Mouse (Mus musculus) skeletal muscle tissue, adult 2 months (tissue): ENCODE data around the gene Gstp2.

ENCODE experiments used
- DNase-seq: peaks from one replicate; pipeline ENCODE4 v3.0.0-alpha.2; 2012; ENCODE audit warnings: low read depth, low spot score

Gstp2 gene

DNA sequence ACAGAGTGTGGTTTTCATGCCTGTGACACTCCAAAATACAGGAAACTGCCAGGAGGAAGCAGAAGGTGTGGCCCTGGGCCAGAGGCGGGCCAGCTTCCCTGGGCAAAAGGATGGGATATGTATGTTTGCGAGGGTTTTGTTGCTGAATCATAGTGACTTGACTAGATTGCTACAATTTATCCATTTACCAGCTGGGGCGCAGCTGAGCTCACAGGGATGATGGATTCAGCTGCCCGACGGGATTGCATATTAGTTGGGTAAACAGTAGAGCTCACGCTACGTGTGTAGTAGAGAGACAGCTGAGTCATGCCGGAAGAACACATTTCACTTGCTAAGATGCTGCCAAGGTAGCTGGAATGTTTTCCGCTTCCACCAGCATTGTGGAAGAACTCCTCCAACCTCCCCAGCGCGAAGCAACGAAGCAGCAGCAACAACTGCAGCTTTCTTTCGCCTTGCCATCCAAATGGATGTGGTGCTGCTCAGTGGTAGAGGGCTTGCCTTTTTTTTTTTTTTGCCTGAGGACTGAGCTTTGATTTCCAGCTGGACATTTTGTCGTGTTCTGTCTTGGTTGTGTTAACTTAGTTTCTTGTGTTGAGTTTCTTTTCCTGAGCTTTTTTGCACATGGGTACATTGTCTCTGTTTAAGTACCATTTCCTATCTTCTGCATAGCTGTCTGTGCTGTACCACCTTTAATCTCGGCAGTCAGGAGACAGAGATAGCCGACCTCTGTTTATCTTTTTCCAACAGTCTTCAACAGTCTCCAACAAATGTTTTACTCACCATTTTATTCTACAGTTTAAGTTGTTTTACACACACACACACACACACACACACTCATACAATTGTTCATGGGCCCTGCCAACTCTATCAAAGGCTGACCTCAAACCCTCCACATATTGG, at the start of gene Gstp2:
Gstp2 (minus strand) TSS at position 58 of the 900 bp plus-strand sequence.
- peak; percentile 90 for DNase-seq

DNA sequence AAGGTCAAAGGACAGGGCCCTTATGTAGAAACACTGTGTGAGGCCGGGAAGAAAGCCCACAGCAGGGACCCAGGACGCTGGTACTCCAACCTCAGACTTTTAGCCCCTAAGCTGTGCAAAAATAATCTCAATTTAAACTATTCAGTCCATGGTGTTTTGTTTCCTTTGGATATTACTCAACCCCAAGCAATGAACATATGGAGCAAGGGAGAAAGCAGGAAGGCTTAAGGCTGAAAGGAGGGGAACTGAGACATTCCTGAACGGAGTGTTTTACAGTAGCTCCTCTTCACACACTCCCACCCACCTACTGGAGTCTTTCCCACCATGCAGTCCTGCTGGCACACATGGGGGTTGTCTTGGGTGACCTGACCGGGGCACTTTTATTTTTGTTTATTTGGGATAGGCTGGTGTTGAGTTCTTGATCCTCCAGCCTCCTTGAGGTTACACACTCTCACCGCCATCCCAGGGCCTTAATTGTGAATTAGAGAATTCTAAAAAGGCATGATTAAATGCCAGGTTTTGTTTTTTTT, 49.0 kb upstream of the Gstp2 start:
- no peak for DNase-seq

DNA sequence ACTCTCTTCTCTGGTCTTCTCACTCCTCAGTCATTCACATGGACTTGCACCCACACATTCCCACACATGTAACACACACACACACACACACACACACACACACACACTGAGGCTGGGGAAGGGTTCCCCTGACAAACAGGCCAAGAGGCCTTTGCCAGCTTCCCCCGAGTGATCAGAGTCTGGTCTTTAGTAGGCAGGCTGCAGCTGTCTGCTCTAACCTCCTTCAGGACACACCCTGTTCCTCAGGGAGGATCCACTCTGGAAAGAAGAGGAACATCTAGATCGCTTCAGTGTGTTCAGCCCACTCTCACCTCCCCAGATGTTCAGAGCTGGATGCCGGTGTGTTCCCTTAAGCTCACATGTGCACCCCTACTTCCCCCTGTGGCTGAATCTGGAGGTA, 48.5 kb upstream of the Gstp2 start:
- no peak for DNase-seq

DNA sequence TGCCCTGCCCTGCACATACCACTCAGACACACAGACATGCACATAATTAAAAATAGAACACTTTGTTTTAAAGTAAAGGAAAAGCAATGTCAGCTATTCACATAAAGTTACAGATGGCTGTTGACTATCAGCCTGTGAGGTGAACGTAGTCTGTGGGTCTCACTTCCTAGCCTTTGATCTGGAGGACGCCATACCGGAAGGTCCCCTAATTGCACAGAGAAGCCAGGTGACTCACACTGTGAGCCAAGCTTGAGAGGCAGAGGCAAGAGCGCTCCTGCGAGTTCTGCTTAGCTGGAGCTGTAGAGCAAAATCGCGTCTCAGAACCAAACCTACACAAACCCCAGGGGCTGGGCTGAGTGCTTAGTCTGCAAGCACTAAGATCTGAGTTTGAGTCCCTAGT, 47.9 kb upstream of the Gstp2 start:
- DNase-seq: no peak

DNA sequence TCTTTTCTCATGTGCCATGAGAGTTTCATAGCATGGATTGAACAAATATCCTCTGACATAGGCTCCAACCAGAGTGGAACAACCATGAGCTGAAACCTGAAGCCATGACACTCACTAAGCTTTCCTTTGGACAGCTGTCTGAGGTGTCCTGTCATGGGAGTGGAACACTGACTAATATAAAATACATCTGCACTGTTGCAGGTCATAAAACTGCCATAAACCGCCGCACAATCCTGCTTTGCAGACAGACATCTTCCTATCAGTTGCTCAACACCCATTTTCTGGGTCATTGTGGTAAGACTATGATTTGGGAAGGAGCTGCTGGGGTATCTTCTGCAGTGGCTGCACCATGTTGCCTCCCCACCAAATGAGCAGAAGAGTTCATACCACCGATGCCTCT, 46.9 kb upstream of the Gstp2 start:
- no peak for DNase-seq

DNA sequence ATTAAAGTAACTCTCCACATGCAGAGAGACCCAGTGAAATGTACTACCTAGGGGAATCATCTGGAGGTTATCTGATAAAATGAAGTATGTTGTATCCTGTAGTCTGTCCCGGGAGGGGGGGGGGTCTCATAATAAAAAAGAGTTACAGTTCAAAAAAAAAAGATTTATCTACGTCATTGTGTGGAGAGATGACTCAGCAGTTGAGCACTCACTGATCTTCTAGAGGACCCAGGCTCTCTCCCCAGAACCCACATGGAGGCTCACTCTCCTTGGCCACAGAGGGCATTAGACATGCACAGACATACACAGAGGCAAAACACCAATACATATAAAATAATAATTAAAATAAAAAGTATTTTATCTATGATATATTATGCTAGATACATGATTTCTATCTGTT, 45.6 kb upstream of the Gstp2 start:
- DNase-seq: no peak

DNA sequence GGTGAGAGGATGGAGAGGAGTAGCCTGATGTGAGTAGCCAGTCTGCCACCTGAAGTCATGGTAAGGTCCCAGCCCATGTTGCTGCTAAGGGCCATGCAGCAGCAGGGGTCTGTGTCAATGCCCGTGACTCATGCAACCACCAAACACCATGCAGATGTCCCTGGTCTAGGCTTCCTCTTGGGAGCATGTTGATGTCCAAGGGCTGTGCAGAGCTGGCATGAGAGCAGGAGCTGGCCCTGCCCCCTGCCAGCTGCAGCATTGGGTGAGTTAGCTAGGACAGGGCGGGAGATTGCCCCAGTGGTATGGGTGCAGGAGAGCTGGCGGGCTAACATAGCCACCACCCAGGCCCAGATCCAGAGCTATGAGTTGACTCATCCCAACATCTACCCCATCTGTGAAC, 44.6 kb upstream of the Gstp2 start:
- no peak for DNase-seq

DNA sequence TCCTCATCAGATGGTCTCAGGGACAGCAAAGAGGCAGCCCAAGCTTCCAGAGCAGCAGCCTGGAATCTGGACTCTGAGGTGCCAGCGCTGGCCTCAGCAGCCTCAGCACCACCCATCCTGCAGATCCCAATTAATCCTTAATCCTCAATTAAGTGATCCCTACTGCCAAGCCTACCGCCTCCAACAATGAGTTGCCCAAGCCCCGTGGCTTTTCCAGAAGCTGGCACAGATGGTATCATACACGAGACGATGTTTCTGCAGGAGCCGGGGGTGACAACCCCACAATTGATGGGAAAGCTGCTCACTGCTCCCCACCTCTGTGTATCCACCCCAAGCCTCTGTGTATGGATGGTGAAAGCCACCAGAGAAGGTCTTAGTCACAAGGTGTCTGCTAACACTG, 43.3 kb upstream of the Gstp2 start:
- DNase-seq: no peak

DNA sequence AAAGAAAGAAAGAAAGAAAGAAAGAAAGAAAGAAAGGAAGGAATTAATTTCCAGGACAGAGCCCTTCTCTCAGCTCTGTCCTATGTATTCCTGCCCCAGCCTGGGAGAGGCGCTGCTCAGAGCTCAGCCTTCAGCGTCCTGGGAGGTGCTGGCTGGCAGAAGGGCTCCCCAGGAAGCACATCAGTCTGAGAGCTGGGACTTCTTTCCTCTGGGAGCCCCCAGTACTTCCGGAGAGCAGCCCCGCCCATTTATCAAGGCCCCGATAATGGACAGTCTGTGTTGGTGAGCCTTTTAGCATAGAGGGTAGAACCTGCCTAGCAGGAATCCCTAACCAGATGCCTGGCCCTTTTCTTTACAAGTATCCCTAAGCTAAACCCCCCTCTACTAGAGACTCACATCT, 42.3 kb upstream of the Gstp2 start:
- no peak for DNase-seq

DNA sequence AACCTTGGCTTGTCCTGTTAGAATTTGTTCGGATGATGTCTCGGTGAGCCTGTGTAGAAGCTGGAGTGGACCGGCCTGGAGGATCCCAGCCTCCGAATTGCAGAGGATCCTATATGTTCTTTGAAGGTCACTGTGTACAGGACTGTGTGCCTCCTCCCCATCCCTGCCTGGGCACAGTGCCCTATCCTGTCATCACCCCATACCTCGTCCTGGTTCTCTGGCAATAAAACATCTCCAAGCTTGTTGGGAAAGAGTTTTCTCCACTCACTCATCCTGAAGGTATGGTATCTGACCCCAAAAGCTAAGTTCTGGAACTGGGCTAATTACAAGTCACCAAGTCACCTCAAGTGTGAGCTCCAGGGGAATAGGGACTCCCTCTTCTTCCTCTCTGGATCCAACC, 41.3 kb upstream of the Gstp2 start:
- DNase-seq: no peak

DNA sequence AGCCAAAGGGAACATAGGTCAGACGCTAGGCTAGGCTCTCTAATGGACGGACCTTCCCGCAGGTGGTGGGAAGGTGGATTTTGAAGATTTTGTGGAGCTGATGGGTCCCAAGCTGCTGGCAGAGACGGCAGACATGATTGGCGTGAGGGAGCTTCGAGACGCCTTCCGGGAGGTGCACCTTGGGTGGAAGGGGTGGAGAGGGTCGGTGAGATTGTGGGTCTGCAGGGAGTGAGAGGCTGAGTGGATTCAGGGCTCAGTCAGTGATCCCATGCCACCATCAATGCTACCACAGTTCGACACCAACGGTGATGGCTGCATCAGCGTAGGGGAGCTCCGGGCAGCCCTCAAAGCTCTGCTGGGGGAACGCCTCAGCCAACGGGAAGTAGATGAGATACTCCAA, 40.3 kb upstream of the Gstp2 start:
- DNase-seq: no peak

DNA sequence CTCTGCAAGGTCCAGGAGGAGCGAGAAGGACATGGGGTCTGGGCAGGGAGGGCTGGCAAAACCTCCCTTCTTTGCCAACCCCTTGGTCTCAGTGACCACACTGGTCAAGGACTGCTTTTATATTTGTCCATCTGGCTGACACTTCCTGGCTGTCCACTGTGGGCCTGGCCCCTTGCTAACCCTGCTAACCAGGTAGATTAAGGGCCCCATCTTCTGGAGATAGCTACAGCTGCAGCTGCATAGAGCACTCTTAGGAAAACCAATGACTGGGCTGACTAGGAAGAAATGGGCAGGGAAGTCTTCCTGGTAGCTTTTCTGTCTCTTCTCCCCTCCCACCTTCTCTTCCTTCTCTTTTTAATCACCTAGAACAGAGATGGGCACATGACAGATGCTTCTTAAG, 39.2 kb upstream of the Gstp2 start:
- DNase-seq: no peak

DNA sequence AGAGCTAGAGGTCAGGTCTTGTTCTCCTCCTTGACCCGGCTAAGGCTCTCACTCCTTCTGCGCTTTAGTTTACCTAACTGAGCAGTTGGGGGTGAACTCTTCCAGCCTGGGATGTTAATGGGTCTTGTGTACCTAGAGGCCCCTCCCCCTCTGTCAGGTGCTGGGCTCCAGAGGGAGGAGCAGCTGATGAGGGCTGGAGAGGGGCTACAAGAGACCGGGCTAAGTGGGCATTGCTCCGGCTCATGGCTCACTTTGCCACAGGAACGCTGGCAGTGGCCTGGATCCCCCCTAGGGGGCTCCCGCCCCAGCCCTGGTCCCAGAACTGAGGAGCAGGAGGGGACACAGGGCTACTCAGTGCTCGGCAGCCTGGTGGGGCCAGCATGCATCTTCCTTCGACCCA, 38.0 kb upstream of the Gstp2 start:
- DNase-seq: no peak

DNA sequence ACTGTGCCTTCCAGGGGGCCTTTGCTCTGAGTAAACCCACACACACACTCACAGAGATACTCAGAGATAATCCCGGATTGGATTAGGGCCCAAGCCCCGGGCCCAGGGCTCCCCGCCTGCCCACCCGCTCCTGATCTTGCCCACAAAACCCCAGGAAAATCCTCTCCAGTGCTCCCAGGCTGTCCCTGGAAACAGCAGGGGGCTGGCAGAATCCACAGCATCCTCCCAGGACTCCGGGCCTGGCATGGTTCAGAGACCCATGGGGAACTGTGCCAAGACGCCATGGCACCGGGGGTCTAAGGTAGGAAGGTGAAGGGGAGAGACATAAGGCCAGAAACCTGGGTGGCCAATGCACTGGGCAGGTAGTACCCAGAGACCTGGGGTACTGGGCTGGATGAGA, 37.5 kb upstream of the Gstp2 start:
- no peak for DNase-seq

DNA sequence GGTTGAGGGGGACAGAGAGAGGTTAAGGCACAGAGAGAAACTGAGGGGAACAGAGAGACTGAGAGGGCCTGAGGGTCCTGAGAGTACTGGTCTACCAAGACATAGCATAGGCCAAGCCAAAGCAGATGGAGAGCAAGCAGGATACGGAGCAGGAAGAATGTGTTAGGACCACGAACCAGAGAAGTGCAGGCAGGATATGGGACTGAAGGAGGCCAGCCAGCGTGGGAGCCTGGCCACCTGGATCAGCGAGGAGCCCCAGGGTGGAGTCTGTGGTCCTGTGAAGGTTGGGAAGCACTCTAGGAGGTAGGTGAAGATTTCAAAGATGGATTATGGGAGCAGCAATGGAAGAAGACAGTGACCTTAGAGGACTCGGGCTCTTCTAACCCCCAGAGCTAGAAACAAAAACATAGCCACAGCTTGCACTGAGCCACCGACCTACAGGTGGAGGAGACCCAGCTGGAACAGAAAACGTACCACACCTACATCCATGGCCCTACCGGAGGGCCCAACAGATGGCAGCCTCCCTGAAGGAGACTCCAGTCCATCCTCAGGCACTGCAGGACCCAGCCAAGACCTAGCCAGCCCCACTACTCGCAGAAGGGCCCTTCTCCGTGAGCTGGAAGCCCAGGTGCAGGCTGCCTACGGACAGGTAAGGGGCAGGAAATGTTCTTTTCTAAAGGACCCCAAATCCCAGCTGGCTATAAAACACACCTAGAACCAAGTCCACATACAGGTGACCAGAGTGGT, 36.6 kb upstream of the Gstp2 start:
- no peak for DNase-seq

DNA sequence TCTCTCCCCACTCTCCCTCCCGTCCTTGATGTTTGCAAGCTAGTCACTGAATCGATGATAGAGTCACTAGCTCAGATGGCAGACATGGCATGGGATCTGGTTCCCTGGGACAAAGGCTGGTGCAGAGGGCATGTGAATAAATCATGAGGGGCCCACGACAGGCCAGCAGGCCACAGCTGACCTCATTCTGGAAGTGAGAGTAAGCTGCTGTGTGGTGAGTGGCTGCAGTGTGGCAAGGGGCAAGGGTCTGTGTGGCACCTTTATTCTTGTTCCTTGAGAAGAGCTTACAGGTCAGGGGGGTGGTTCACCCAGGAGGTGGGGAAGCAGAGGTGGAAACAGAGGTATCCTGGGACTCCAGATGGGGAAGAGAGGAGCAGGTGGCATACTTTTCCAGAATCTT, 35.6 kb upstream of the Gstp2 start, which contains the start of gene Cabp2:
Cabp2 (plus strand) TSS at position 185 of the 400 bp plus-strand sequence.
- DNase-seq: no peak

DNA sequence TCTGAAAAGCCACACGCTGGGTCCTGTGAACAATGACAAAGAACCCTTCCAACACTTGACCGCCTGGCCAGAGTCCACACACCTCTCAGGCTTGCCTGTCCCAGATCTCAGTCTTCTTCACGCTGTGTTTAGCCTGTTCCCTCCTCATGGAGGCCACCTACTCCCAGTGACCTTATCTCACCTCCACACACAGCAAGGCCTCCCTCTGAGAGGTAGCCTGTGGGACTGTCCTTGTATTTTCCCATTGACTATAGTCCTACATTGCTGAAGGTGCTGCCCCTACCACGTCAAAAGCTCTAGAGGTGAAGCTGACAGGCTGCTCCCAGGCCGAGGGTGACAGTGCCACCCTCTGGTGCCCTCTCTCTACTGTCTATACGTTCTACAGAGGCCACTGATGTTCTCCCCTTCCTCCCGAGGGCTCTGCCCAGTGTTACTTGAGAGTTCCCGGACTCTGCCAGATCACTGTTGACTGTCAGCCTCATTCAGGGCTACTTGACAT, 34.7 kb upstream of the Gstp2 start:
- DNase-seq: no peak

DNA sequence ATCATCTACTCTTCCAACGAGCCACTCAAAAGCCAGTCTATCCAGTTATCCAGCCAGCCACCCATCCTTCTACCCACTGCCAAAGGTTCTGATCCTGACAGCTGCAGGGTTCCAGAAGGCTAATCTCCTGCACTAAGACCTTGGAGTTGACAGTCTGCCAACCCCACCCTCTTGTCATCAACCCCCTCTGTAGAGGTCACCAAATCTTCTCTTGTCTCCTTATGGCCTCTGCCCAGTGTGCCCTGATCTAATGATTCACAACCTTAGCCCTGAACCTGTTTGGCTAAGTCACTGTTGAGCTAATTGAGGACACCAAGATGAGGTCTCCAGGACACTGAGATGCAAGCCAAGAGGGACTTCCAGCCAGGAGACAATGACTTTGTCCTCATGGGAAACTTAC, 33.8 kb upstream of the Gstp2 start:
- no peak for DNase-seq

DNA sequence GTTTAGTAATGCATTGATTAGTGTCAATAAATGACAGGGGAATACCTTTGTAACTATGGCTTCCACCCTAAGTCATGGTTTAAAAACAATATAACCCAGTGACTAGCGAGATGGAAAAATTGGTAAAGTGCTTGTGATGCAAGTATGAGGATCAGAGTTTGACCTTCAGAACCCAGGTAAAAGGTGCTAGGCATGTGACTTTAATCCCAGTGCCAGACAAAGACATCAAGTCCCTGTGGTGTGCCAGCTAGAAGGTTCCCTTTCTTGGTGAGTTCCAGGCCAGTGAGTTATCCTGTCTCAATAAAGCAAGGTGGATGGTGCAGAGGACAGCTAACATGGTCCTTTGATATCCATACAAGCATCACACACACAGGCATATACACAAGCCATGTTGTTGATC, 29.7 kb upstream of the Gstp2 start:
- no peak for DNase-seq

DNA sequence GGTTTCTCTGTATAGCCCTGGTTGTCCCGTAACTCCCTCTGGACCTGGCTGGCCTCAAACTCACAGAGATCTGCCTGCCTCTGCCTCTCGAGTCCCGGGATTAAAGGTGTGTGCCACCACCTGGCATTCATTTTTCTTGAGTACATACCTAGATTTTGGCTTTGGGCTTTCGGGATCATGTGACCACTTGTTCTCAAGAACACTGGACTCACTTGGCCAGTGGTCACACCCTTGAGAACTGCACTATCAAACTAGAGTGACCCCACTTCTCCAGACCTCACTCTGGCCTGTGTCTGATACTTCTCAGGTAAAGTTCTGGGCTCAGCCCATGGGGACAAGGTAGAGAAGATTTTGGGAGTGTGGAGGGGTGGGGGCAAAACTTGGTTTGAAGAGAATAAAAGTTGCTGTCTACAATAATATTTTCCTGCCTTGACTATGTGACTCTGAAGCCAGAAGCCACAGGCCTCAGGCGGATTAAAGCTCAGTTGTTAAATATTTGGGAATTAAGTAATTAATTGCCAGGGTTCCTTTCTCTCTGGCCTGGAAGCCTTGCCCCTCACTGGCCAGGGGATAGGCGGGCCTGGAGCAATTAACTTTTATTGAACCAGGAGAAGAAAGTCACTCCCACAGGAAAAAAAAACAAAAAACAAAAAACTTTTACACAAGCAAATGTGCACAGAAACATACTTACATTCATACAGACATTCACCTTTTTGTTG, 27.0 kb upstream of the Gstp2 start:
- no peak for DNase-seq

DNA sequence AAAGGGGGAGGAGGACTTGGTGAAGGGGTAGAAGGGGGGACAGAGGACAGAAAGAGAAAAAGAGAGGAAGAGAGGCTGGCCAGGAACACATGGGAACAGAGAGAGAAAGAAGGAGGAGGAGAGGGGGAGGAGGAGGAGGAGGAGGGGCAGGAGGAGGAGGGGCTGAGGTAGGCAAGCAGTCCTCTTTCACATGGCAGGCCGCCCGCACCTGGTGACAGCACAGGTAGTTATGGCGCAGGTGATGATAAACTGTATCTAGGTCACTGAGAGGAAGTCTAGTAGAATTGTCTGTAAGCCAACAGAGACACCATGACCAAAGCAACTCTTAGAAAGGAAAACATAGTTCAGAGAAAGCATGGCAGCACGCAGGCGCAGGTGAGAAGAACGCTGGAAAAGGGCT, 25.6 kb upstream of the Gstp2 start:
- DNase-seq: no peak

DNA sequence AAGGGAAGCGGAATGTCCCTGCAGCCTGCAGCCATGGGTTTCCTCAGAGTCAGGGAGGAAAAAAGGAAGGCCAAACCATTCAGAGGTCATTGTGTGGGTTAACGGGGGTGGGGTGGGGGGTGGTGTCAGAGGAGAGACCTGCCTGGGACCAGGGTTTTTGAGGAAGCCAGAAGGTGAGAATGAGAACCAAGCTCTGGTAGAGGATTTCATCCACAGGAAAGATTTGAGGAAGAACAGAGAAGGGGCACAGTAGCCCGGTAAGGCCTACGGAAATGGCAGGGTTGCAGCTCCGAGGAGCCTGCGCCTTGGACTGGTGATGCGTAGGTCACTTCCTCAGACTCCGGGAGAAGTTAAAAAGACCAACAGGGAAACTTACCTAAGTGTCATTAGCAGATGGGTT, 24.9 kb upstream of the Gstp2 start:
- DNase-seq: no peak
